Mouse (Mus musculus): ENCODE measurements around the gene Gramd4.

DNA sequence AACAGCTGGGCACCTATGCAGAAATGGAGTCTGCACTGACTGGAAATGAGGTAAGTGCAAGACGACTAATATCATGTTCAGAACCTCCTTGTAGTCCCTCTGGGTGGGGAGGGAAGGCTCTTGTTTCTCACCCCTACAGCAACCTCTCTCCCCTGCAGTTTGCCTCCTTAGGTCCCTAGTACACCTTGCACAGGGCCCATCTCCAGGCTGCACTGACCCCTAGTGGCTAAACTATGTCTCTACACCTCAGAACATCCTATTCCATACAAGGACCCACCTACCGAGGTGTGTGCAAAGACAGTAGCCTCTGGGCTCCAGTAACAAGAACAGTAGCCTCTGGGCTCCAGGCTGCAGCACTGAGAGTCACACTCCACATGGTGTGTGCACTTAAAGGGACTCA lies 18.7 kb upstream of the Gramd4 start:
- TF ChIP-seq TAL1 (IDR thresholded peaks at IDR 0.05; ENCODE audit: low read length), result no peak
- TF ChIP-seq GATA1 (IDR thresholded peaks at IDR 0.05; ENCODE audit: low read length), result no peak
